Mouse (Mus musculus) left cerebral cortex, adult 8-10 months (tissue): ENCODE data around the gene Olfr33. TPM values are rescaled to one million over a fixed set of nuclear protein-coding genes. Genes with fewer than 3 reads are reported as not detected.
A peak's percentile ranks its signal among the peaks of the same experiment; 100 is the strongest.

Experiments used
- DNase-seq, 2 experiments: peaks; one replicate each; pipeline ENCODE4 v3.0.0; 2022; ENCODE audit warnings: low spot score in 2 of 2
- total RNA-seq, 4 experiments: library from RNA; stranded (reverse); gene quantifications; 2 replicates each; pipeline ENCODE4 v1.2.4; 2022

Olfr33 gene
- total RNA-seq = not detected

DNA sequence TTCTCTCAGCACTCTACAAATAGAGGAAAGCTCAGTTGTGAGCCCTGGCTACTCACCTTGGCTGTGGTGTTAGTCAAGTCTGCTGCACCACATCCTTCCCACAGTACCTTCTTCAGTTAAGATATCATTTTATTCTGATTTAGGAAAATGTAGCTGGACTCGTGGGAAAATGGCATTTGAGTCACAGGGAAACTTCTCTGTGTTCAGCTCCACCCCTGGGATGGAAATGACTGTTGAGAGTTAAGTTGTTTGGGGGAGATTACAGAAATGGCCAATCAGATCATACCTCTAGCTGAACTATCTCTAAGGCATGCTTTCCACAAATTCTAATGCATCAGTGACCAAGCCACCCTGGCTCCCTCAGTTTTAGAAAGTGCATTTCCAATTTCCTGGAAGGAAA, at the start of gene Olfr33:
Olfr33 (minus strand) TSS at position 101 of the 400 bp plus-strand sequence.
- DNase-seq = no peak

DNA sequence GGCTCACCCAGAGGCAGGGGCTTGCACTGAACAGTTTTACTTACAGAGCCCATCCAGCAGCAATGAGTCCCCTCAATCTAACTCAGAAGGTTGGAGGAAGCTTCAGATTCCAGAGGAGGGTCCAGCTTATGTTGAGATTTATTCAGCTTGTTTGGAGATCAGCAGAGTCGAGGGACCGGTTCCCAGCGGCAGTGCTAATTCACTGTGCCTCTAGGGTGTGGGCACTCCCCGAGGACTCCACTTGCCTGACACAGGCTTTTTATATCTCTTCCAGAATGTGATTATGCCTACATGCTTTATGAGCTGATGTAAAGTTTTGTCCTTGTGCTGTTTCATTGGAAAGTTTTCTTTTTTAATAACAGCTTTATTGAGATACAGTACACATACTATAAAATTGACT, 40.4 kb upstream of the Olfr33 start, which contains the start of the genes Olfr560 and Olfr78:
Olfr560 (minus strand) TSS at position 101 of the 400 bp plus-strand sequence.
Olfr78 (minus strand) TSS at position 206 of the 400 bp plus-strand sequence.
- no peak for DNase-seq

DNA sequence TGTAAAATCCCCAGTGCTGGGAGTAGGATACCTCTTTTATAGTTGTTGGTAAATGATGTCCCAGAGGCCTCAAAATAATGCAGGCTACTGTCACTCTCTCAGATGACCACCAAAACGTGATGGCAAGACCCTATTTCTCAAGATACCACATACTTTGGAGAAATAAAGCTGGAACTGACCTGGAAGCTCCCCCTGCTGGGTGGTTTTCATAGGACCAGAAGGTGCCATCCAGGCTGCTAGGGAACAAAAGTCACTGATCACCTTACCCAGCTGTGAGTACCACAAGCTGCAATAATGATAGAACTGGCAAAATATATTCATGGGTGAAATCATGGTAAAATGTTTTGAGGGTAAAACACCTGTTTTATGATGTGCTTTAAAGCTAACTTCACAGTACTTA, 33.2 kb upstream of the Olfr33 start:
- DNase-seq = no peak

DNA sequence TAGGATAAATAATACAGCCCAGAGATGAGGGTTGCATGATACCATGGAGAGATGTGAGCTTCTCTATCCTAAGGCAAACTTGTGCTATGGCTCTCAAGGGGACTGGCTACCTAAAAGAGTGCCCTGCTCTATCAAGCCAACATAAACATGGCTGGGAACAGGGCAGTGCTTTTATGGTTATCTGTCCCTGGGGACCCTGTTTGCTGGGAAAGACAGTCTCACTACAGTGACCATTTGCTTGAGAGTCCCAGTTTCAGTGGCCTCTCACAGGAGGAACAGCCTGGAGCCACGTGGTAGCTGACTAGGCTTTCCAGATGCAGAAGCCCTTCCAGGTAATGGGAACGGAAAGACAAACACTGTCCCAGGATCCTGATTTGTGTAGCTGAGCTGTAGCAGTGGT, 18.8 kb upstream of the Olfr33 start:
- DNase-seq = no peak

DNA sequence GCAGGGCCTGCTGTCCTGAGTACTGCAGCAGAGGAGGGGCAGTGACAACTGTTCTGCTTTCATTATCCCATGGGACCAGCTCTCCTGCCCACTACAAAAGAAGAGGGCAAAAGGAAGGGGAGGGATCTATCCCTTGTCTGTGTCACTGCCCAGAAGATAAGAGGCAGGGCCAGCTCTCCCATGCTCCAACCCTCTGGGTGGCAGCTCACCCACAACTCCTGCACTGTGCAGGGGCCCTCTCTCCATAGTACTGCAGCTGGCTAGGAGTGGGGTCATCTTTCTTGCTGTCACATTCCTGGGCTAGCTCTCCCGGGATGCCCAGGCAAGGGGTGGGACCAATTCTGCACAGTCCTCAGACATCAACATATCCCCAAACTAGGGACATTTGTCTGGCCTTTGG, 14.9 kb upstream of the Olfr33 start:
- DNase-seq = no peak

DNA sequence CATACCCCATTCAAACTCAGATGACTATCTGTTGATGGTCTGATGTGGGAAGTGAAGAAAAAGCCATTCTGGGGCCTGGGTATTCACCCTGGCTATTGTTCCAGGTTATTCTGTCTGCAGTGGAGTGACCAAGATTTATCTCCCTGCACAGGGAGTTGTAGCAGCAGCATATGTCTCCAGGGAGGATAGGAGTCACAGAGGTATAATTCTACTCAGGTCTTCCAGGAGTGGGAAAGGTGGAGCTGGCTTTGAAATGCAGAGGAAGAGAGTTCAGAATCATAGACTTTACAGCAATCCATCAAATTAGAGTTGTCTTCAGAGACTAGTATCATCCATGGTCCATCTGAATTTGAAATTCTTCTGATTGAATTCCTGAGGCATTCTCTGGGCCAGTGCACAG, 8.5 kb upstream of the Olfr33 start, which contains the start of gene Olfr559:
Olfr559 (minus strand) TSS at position 101 of the 400 bp plus-strand sequence.
- no peak for DNase-seq

DNA sequence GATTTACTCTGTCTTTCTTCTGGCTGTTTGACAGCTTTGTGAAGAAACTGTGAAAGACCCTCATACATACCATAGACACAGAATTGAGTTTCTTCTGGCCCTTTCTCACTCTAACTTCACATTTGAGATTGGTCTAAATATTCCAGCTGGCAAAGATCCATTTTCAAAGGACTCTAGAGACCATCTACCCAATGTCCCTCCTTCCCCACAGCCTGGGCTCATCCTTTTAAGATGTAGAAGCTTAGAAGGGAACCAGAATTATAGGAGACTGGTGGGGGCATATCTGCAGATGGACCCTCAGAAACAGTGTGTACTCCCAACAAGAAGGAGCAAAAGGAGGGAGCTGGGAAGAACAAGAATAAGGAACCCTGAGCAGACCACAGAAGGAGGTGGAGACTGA, 17.0 kb downstream of the Olfr33 start, which contains the start of gene Olfr558:
Olfr558 (plus strand) TSS at position 301 of the 400 bp plus-strand sequence.
- DNase-seq = no peak

DNA sequence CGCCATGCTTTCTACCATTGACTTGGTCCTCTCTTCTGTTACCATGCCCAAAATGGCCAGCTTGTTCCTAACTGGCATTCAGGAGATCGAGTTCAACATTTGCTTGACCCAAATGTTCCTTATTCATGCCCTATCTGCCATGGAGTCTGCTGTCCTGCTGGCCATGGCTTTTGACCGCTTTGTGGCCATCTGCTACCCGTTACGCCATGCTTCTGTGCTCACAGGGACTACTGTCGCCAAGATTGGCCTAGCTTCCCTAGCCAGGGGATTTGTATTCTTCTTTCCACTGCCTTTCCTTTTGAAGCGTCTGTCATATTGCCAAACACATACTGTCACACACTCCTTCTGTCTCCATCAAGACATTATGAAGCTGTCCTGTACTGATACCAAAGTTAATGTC, 20.4 kb downstream of the Olfr33 start:
- DNase-seq = no peak

DNA sequence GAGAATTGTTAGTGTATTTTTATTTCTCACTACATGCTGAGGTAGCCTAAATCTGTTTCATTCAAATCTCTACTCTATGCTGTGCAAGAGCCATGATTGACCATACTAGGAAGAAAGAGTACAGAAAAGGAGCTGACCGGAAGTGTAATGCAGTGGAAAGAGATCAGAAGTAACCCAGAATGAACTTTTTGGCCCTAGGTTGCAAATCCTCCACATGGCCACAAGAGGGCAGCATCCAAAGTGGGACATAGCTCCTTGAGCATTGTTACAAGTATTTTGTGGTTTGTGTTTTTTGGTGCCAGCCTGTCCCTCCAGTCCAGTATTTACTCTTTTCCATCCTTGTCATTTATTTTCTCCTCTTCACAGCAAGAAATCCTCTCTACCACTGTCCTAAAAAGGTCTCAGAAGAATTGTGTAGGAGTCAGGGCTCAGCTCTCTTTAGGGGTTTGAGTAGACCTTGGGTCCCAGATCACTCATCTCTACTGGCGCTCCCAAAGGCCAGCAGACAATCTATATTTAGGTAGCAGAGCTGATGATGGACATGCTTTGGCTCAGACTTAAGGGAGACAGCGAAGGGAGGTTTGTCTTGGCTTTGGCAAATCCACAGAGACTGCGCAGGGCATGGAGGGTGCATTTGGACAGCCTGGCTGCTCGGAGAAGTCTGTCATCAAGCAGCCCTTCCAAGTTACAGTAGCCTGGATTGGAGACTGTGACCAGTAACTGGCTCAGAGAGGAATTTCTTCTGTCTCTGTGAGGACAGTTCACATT, 23.3 kb downstream of the Olfr33 start, which contains the start of gene Olfr557:
Olfr557 (plus strand) TSS at position 553 of the 768 bp plus-strand sequence.
- DNase-seq = no peak

DNA sequence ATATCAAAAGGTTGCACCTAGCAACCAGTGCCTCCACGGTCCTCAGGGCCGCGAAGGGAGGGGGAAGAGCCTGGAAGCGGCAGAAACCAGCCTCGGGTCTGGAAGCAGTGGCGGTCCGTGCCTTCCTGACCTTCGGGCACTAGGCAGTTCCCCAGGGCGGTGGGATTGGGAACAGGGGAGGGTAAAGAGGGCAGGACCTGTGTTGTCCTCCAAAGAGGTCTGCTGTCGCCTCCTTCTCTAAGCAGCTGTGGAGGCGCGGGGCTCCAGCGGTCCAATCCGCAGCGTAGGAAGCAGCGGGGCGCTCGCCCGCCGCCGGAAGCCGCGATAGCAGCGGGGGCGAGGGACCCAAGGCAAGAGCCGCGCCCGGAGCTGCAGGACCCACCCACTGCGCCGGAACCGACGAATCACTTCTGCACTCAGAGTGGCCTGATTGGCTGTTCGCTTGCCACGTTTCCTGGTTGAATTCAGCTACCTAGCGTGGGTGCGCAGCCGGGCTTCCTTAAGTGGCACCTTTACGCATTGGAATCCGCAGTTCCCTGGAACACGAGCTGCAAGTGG, 31.8 kb downstream of the Olfr33 start, which contains the start of gene Trim68:
Trim68 (minus strand) TSS at position 384 of the 558 bp plus-strand sequence.
- DNase-seq = peak; percentile 72 to 91

DNA sequence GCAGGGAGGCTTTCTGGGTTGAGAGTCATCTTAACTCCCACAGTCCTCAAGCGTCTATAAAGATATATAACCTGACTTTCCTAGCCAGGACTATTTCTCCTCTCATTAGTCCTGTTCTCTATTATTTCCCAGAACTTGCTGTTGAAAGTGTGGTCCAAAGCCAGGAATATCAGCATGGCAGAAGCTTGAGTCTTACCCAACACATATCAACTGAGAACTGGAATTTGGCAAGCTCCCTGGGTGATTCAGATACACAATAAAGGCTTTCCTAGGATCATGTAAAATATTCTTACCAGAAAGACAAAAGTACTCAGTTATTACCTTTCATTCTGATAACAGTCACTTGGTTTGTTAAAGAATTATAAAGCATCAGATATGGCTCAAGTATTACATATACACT, 37.0 kb downstream of the Olfr33 start:
- no peak for DNase-seq

DNA sequence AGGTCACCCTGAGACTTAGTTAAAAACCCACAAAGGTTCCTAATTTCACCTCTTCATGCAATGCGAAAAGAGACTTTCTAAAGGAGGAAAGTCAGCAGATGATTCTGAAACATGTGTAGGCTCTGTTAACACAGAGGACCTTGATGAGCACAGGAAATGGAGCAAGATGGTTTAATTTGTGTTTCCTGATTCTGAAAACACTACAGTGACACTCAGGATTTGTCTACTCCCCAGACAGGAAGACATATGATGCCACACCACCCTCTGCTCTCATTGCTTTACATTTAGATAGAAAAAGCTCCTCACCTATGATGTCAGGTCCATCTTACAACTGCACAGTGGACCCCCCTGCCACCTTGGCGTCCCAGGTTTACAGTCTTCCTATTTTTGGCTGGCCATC, 42.6 kb downstream of the Olfr33 start:
- no peak for DNase-seq

DNA sequence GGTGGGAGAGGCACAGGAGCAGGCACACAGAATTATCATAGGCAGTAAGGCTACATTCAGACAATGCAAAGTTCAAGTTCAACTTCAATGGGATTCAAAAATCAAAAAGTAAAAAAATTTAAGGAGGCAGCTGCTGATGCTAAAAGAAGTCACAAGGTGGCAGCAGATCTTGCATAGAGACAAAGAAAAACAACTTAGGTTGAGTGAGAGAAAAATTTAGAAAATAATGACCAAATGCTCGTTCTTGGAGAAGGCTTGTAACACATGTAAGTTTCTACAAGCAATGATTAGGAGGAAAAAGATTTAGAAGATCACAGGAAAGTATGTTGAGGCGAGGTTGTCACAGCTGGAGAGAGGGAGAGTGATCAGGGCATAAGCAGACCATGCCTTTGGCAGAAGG, 53.5 kb downstream of the Olfr33 start:
- DNase-seq = no peak

DNA sequence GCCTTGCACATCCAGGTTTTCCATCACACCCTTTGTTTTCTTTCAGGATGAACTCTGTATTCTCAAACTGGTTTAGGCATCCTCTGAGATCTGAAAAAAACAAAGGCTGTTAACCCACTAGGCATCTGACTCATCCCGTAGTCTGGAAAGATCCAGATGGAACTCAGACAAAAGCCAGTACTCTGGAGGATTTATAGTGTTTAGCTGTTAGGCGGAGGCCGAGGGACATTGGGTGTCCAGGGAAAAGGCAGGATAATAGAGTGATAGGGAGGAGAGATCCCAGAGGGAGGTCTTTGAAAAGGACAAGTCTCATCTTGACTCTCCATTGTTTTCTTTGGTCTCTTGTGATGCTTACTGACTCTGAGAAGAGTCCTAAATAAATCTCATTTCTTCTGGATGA, 54.3 kb downstream of the Olfr33 start, which contains the start of gene Olfr556:
Olfr556 (plus strand) TSS at position 301 of the 400 bp plus-strand sequence.
- DNase-seq = no peak

Other genes starting within 250 kb of the Olfr33 start
- not detected for gene Olfr543, start 237.4 kb downstream of the Olfr33 start, total RNA-seq
- gene Olfr544, start 230.8 kb downstream of the Olfr33 start, total RNA-seq = not detected
- gene Olfr545, start 219.5 kb downstream of the Olfr33 start, total RNA-seq = not detected
- not detected for gene Olfr547, start 184.3 kb downstream of the Olfr33 start, total RNA-seq
- not detected for gene Olfr548-ps1, start 178.2 kb downstream of the Olfr33 start, total RNA-seq
- not detected for gene Olfr549, start 169.2 kb downstream of the Olfr33 start, total RNA-seq
- 1 to 10 TPM; 2.6 to 6.4 (median 4.6) TPM for gene Trim21, start 153.6 kb downstream of the Olfr33 start, total RNA-seq
- under 1 TPM in 3 of 4 experiments, not detected in 1; 0.23 to 0.37 (median 0.37) TPM for gene Olfr550, start 147.6 kb downstream of the Olfr33 start, total RNA-seq
- not detected for gene Olfr551, start 127.2 kb downstream of the Olfr33 start, total RNA-seq
- under 1 TPM in 2 of 4 experiments, not detected in 2; 0.09 to 0.11 TPM for gene Olfr552, start 121.3 kb downstream of the Olfr33 start, total RNA-seq
- gene Olfr553, start 100.9 kb downstream of the Olfr33 start, total RNA-seq = not detected
- gene Olfr554, start 80.6 kb downstream of the Olfr33 start, total RNA-seq = not detected
- gene Olfr555, start 60.2 kb downstream of the Olfr33 start, total RNA-seq = not detected
- not detected for gene Olfr556, start 54.2 kb downstream of the Olfr33 start, total RNA-seq
- gene Trim68, start 31.7 kb downstream of the Olfr33 start, total RNA-seq = 1 to 10 TPM; 5.2 to 6.4 (median 5.6) TPM
- gene Olfr557, start 23.2 kb downstream of the Olfr33 start, total RNA-seq = not detected
- gene Olfr558, start 16.9 kb downstream of the Olfr33 start, total RNA-seq = under 1 TPM in 3 of 4 experiments, not detected in 1; 0.11 to 0.34 (median 0.33) TPM
- gene Olfr559, start 8.4 kb upstream of the Olfr33 start, total RNA-seq = not detected
- under 1 TPM in 3 of 4 experiments, not detected in 1; 0.19 to 0.33 (median 0.30) TPM for gene Olfr560, start 40.3 kb upstream of the Olfr33 start, total RNA-seq
- gene Olfr78, start 40.4 kb upstream of the Olfr33 start, total RNA-seq = under 1 TPM; 0.39 to 0.51 (median 0.48) TPM
- gene Olfr561, start 52.2 kb upstream of the Olfr33 start, total RNA-seq = not detected
- gene Olfr564, start 84.4 kb upstream of the Olfr33 start, total RNA-seq = not detected
- gene Olfr566, start 139.7 kb upstream of the Olfr33 start, total RNA-seq = not detected
- gene Olfr568, start 158.1 kb upstream of the Olfr33 start, total RNA-seq = not detected
- gene Olfr569, start 171.8 kb upstream of the Olfr33 start, total RNA-seq = not detected
- gene Olfr570, start 175.5 kb upstream of the Olfr33 start, total RNA-seq = not detected
- not detected for gene Olfr571, start 198.5 kb upstream of the Olfr33 start, total RNA-seq
- gene Olfr572, start 205.3 kb upstream of the Olfr33 start, total RNA-seq = not detected
- not detected for gene Olfr573-ps1, start 223.5 kb upstream of the Olfr33 start, total RNA-seq
- gene Olfr574, start 229.4 kb upstream of the Olfr33 start, total RNA-seq = not detected
- not detected for gene Olfr575, start 239.7 kb upstream of the Olfr33 start, total RNA-seq
- gene Olfr576, start 243.6 kb upstream of the Olfr33 start, total RNA-seq = not detected